Mouse (Mus musculus): ENCODE measurements around the gene Trappc3. TPM values are rescaled to one million over a fixed set of nuclear protein-coding genes. Genes with fewer than 3 reads are reported as not detected.

The Trappc3 gene
- polyA plus RNA-seq, 2 experiments from 2014 or later: 57.1 to 80.8 TPM

DNA sequence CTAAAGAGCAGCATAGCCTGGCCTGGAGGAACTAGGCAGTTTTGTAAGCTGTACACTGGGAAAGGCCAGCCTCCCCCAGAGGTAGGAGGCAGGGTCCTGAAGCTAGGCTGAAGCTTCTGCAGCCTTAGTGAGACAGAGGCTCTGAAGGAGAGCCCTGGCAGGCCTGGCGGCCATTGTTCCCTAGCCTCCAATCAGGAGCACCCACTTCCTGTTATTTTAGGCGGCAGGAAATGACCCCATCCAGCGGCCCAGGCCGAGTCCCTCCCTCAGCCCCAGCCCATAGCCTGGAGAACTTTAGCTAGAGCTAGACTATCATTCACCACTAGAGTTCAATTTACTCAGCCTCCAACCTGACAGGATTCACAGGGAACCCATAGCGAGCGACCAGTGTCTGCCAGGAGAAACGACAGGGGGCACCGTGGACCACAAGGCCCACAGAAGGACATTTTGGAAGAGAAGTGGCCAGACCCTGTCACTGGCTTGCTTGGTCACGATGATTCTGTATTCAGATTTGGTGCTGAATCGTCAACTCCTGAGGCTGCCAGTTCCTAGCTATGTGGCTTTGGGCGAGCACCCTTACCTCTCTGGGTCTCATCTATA, 10.4 kb upstream of the Trappc3 start:
- ATAC-seq: no peak

DNA sequence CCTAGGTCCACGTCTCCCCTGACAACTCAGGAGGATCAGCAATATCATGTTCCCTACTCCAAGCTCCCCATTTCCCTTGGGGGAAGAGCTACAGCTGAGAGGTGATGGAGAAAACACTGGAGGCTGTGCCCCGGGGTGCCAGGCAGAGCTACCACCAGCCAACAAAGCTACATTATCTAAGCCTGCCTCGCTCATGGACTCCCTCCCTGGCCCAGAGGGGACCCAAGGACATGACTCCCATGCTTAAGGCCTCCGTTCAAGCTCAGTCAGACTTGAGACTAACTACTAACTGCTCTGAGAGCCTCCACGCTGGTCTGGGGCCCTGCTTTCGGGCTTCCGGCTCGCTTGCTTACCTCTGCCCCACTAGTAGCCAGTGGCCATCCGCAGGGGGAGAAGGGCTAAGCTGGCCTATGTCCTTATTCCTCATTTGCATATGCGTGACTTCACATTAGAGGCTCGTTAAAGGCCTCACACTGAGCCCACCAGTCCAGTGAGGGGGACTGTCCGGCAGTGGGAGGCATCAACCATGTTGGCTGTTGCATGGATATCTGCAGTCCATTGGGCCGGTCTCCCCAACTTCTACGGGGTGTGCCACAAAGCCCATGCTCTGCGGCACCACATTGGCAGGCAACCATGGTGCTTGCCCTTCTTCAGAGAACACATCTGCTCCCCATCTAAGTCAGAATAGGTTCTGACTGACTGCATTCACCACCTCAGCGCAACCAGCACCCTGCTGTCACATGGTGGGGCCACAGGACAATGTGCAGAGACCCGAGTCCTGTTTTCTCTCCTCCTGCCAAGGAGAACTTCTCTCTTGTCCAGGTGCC, 9.5 kb upstream of the Trappc3 start:
- no peak for ATAC-seq

DNA sequence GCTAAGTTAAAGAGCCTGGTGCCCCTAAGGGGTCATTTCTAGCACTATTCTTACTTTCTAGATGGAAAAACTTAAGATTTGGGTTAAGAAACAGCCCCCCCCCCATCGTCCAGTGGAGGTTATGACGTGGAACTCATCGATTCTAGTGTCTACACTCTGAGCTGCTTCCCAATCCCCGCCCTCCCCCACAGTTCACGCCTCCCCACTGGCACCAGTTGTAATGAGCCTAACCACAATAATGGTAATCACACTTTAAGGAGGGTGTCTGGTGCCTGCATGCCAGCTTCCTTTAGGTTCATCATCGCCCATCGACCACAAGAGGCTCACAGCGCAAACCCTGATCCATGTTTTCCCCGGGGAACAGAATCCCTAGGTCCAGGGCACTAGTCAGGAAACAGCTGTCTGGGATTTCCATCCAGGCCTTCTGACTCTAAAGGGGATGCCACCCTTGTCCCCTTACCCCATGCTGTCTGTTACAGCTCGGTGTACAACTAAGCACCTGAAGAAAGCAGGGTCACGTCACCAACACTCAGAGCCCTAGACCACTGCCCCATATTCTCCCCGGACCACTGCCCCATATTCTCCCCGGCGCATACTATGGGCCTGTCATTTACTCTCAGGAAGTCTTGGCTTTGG, 8.4 kb upstream of the Trappc3 start:
- ATAC-seq: peak; percentile 19

DNA sequence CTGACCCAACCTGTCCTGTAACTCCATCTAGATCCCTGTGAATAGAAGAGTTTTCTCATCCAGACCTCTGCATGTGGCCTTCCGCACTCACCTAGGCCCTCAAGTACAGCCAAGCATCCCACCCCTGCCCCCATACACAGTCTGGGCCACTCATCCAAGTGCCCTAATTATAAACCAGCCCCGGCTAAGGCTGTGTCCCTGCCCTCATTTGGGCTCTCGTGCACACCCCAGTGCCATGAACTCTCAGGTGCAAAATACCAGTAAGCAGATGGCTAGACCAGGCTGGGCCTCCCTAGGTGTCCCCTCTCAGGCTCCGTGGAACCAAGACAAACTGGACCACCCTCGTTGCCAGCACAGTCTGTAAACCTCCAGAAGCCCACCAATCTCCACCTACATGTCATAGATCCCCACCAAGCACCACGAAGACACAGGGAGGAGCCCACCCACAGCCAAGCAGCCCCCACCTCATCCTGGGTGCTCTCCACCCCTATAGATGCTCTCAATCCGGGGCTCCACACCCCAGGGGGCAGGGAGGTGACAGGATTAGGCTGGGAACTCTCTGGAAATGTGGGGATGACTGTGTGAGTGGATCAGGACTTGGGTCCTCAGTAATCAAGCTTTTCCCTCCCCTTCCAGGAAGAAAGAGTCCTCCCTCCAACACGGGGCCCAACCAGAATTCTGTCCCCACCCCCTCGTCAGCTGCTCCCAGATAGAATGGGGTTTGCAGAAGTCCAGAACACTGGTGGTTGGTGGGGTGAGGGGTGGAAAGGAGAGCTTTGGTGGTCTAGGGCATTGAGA, 7.6 kb upstream of the Trappc3 start:
- ATAC-seq: no peak

DNA sequence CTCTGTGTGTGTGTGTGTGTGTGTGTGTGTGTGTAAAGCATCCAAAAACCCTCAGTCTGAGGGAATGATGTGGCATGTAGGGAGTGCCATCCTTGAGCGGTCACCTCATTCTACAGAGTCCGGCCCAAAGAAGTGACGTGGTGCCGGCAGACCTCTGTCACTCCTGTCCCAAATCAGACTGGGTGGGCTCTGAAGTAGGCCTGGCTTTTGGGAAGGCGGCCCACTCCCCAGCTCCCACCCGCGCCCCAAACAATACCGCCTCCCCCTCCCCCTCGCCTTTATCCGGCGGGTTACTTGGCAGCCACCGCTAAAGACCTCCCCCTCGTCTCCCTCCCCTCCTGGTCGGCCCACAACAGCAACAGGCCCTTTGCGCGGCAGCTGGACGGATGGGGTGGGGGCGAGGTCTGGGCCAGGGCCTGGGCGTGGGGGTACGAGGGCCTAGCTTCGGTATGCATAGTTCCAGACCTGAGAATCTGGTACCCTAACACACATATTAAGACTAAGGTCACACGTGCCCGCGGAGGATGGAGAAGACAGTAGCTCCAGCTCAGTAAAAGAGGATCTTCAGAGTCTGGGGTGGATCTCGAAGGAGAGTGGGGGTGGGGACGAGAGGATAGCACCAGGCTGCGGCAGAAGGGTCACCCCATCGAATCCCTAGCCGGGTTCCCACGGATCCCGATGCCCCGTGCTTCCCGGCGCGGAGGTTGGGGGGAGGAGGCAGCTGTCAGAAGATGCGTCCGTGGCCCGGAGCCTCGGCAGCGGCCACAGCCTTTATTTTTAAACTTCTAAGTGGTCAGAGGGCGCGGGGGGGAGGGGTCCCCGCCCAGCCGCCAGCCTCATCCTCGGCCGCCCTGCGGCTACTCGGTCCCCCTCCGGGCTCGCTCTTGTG, 6.8 kb upstream of the Trappc3 start:
- no peak for ATAC-seq

DNA sequence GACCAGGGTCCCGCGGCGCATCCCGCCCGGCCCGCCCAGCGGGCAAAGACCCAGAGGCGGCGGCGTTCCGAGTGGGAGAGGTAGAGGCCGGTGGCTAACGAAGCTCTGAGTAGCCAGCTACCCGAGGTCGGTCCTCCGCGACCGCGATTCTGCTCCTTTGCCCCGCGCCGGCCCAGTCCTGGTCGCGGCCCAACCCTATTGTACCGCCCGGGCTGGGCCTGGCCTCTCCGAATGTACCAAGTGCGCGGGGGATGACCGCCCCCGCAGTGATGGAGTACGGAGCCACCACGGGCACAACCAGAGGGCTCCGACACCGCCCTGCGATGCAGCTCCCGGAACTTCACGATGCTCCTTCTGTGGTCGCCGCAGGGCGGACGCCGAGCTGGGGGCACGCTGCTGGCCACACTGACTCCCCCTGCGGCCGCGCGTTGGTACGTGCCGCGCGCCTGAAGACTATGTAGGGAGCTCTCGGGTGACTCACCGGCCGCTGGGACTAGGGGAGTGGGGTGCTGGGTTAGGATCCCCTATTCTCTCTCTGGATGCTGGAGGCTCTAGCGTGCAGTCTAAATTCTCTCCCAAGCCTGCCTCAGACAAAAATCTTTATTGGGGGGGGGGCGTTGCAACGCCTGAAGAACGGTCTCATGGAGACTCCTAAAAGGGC, 5.9 kb upstream of the Trappc3 start, which contains the start of gene Map7d1:
Gene Map7d1, minus strand, starts transcription at position 213 of the 661 bp plus-strand sequence.
- peak; percentile 70 for ATAC-seq

DNA sequence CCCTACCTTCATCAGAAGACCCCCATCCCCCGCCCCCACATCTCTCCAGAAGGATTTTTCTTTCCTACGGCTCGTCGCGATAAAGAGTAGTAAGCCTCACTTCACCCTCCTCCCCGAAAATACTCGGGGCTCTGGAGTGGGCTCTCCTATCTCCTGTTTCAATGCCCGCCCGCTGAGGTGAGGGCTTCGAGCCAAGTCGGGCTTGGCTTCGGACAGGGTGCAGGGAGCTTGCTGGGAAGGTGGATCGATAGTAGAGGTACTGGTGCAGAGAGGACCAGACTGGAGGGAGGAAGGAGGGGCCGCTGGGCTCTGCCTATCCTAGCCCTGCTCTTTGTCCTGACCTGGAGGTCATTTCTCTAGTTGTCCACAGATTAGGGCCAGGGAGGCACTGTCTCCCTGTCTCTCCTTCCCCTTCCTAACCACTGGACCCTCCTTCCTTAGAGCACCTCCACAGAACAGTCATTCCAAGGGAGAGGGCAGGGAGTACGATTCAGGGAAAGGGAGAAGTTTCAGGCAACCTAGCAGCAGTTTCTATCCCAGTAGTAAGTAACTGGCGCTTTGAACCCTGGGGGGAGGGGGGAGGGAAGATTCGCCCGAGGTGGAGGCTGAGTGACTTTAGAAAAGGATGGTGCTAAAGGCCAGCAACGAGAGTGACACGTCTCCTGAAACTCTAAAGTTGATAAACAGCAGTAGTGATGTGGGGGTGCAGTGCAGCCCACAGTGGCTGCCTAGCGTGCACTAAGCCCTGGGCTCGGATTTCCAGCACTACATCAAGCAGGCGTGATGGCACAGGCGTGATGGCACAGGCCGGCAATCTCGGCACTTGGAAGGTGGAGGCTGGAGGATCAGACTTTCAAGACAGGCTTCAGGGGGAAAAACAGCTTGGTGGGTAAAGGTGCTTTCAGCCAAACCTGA, 4.9 kb upstream of the Trappc3 start:
- no peak for ATAC-seq

DNA sequence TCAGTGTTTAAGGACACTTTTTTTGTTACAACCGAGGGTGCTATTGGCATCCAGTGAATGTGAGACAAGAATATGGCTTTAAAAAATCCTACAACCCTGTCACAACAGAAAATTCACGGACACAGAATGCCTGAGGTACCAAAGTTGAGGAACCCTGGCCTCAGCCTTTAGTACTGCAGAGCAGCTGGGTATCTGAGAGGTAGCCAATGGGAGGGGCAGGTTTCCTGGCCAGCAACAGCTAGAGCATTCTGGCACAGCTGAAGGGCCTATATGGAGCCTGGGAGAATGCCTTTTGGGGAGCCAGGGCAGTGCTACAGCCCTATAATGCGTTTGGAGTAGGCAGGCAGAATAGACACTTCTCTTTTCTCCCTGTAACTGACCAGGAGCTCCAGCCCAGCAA, 3.1 kb upstream of the Trappc3 start:
- no peak for ATAC-seq

DNA sequence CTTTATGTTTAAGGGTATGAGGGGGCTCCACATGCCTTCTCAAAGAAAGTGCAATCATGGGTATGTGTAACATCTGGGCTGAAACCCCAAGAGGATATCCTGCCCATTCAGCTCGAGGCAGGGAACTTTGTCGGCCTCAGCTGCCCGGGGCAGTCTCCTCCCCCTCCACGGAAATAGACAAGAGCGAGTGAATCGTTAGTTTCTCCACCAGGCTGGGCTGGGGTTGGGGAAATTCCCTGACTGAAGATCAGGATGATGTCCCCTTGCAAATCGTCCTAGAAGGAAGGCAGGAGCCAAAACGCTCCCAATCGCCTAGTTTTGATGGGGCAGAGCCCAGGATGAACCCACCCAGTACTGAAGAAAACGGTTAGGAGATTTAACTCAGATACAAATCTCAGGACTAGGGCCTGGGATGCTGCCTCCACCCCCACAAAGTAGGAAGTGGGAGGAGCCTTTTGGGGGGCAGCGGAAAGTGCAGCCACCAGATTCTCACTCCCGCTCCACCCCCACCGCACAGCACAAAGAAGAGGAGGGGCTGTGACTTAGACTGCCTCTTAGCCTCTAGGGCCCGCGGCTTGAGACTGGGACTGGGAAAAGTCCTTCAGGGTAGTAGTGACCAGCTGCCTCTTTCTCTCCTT, 2.5 kb upstream of the Trappc3 start:
- peak; percentile 45 for ATAC-seq

DNA sequence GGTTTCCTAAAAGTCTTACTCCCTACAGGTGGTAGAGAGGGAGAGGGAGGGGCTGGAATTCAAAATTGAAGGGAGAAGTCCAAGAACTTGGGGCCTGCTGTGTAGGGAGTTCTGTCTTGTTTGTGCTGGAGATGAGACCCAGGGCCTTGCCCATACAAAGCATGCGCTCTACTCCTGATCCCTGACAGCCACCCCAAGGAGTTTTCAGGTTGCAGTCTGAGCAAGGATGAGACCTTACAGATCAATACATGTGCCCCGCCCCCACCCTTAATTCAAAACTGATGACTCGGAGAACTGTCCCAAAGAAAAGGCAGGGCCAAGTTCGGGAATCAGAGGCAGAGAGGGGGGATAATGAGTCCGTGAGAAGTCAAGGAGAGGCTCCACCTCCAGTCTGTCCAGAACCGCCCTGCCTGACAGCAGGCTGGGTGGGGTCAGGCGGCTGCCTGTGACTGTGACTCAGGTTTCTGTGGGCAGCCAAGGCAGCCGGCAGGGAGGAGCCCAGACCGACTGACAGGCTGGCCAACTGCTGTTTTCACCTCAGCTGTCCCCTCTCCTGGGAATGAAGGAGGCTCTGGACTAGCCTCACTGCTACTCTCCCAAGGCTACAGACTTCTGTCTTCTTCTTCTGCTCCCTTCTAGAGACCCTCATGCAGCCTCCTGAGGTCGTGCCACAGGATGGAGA, 1.5 kb upstream of the Trappc3 start:
- no peak for ATAC-seq

DNA sequence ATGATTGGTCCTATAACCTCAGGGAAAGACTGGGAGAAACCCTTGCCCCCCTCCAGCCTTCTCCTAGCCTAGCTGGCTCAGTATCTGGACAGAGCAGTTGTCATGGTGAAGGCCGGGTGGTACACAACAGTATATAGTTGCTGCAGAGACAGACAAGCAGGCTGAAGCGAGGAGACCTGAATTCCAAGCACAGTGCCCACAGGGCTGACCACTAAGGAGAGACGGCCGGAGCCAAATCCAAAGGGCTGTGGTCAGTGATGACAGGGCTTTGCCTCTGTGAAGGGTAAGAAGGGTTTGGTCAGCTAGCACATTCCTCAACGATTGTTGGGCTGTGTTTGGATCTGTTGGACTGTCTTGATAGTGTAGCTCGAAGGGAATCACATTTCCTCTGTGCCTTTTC, 859 bp upstream of the Trappc3 start:
- no peak for ATAC-seq

DNA sequence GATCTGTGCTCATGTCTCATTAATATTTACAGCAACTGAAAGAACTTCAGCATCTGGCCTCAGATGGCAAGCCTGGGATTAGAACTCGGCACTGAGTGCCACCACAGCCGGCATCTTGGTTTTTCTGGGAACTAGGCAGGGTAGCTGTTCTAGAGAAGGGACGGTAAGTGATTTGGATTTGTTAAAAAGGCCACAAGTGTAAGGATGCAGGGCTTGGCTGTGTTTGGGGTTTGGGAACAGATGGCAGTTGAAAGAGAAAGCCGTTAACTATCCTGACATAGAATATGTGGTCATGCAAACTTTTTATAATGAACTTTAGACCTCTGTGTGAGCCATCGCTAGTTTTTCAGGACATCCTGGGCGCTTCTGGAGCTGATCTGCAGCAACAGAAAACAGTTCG, 450 bp upstream of the Trappc3 start:
- ATAC-seq: no peak

DNA sequence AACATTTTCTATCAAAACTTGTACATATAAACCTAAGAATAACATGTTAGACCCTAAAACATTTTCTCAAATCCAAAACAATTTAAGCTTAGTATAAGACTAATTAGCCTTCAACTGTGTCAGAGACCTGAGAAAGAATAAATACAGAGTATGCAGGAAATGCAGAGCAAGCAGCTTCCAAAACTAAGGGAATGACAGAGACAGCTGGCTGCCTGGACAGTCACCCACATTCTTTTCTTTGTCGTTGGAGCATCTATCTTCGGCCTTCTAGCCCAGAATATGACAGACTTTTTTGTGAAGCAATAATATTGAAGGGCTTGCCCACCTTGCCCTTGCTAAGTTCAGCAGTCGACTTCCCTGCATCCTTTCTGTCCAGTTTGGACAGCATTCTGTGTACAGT, 7.2 kb downstream of the Trappc3 start:
- ATAC-seq: no peak

DNA sequence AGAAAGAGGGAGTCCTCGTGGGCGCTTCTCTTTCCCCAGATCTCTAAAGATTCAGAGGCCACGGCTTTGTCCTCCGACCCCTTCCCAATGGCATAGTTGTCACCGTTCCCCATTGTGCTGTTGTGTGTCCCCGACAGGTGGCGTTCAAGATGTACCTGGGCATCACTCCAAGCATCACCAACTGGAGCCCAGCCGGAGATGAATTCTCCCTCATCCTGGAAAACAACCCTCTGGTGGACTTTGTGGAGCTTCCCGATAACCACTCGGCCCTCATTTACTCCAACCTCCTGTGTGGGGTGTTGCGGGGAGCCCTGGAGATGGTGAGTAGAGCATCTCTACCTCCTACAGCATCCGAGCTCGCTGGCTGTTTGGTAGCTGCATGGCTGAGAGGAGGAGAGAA, 11.6 kb downstream of the Trappc3 start:
- no peak for ATAC-seq

DNA sequence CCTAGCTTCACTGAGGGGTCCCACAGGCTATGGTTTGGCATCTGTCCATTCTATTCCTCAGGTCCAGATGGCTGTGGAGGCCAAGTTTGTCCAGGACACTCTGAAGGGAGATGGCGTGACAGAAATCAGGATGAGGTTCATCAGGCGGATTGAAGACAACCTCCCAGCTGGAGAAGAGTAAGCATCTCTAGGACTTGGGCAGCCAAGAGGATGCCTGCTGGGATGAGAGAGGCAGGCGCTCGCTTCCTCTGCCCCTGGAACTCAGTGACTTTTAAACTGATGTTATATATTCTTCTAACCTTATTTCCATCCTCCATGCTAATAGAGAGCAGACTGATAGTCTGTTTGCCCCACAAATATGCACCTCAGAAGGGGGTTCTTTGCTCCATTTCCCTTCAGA, 13.0 kb downstream of the Trappc3 start:
- no peak for ATAC-seq

DNA sequence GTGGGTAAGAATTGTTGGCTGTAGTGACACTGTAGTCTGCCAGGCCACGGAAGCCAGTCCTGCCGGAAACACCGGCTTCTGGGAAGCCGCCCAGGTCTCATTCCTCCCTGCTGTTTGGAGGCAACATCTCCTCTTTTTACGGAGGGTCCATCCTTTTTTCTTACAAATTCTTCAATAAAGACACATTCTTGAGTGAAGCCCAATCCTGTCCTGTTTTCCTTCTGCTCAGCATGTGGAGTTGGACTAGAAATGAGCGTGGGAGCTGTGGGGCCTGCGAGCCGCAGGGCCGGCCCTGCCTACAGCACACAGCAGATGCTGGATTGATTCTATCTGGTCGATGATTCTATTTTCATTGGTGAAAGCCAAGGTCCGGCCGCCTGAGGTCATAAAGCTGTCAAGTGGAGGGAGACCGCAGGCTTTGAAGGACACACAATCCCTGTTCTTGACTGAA, 13.6 kb downstream of the Trappc3 start:
- no peak for ATAC-seq

DNA sequence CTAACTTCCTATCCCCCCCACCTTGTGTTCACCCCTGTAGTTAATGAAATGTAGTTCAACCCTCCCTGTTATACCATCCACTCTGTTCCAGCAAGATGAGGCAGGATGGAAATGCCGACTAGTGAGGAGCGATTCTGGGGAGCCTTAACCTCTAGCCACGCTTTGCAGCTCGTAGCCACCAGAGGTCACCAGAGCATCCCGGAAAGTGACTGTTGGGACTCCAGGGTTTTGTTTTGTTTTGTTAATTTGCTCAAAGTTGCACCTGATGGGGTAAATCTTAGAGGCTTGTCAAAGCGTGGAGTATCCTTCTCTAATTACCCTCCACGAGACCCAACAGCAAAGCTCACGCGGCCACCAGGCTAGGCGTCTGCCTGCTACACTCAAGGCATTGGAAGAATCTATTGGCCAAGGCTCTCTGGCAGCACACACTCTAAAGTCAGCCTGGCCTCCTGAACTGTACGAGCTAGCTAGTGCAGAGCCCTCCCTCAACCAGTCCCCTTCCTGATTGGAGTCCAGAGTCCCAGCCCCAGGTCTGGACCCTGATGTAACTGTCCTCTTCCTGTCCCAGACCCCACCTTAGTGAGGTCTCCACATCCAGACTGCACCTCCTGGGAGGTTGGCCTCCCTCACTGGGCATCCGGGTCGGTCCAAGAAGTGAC, 15.9 kb downstream of the Trappc3 start:
- ATAC-seq: peak; percentile 75

DNA sequence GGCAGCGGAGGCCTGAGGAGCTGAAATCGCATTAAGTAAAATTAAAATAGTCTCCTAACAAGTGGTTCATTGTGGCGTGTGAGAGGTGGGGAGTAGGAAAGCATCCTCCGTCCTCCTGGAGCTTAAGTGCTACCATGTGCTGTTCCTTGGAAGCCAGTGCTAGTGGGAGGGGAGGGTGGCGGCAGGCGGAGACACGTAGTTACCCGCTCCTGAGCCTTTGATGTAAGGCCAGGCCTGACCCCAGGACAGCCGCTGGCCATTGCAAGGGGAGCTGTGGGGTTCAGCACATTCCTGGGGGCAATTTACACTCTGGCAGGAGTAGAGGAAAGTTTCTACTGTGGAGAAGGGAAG, 16.4 kb downstream of the Trappc3 start:
- ATAC-seq: no peak

DNA sequence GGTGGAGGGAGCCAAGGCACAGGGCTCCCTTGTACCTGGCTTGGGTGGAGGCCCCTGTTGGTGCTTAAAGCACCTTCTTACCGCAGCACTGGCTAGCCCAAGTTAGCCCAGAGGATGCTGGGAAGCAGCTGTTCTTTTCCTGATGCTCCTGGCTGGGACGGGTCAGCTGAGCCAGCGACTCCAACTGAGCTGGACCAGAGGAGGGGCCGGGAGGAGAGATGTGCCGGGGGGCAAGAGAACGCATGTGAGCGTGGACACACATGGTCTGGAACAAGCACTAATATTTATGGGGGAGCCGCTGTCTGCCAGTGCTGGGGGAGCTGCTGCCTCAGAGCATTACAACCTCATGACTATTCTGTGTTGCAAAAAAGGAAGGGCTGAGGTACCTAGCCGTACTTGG, 16.8 kb downstream of the Trappc3 start:
- no peak for ATAC-seq
